ENCODE assay signal across 7 mouse cellular contexts in genomic region chr6:90656344-90656850, GRCm38 (mm10). TPM values are rescaled to one million over a fixed set of nuclear protein-coding genes. Genes with fewer than 3 reads are reported as not detected.
A peak's percentile ranks its signal among the peaks of the same experiment; 100 is the strongest.
DNase-seq lines count a peak whose midpoint lies in the region; ATAC-seq and TF ChIP-seq lines count a peak whose summit lies in the region.
"Not testable (repeated sequence)": the region's sequence is repeated elsewhere in the genome, so short reads cannot be mapped to it uniquely, and the experiment has no call there.

No protein-coding gene starts in this region.

- H3K27ac ChIP-seq in intestine, postnatal 0 days (ENCODE audit: low read depth, low read length); layer of hippocampus, adult 2 months; lung, postnatal 0 days (ENCODE audit: low read length); stomach, postnatal 0 days (replicated peaks): not testable (repeated sequence)

- not testable (repeated sequence) for TF ChIP-seq EP300 in lung, postnatal 0 days (IDR thresholded peaks at IDR 0.05); stomach, postnatal 0 days (optimal IDR thresholded peaks at IDR 0.05)

- ATAC-seq in intestine, postnatal 0 days; lung, postnatal 0 days; stomach, postnatal 0 days (ENCODE audit: low FRiP score, low TSS enrichment): not testable (repeated sequence)

- H3K9ac ChIP-seq in intestine, postnatal 0 days (ENCODE audit: low read depth, low read length); lung, postnatal 0 days (replicated peaks; ENCODE audit: low read depth); stomach, postnatal 0 days (ENCODE audit: low read length): not testable (repeated sequence)

- not testable (repeated sequence) for H3K4me3 ChIP-seq in intestine, postnatal 0 days (ENCODE audit: low read depth, low read length); layer of hippocampus, adult 2 months; lung, postnatal 0 days (ENCODE audit: low read depth, low read length); stomach, postnatal 0 days (ENCODE audit: low read depth, low read length)

- not testable (repeated sequence) for H3K36me3 ChIP-seq in intestine, postnatal 0 days (ENCODE audit: control insufficient read depth, insufficient read depth); lung, postnatal 0 days (ENCODE audit: insufficient read depth, low read length); stomach, postnatal 0 days (ENCODE audit: control insufficient read depth, insufficient read depth, low read length)

- not testable (repeated sequence) for H3K4me2 ChIP-seq in intestine, postnatal 0 days (replicated peaks; ENCODE audit: low read depth); lung, postnatal 0 days (replicated peaks; ENCODE audit: low read depth, low read length); stomach, postnatal 0 days (replicated peaks; ENCODE audit: low read depth)

- peak; percentile 35 for DNase-seq in CD4-positive, CD25-positive, alpha-beta regulatory T cell, adult 2 months (ENCODE audit: low read depth, low spot score)
- DNase-seq in adrenal gland, postnatal 10 days: peak; percentile 25
- DNase-seq in c-Kit-positive CD71-positive TER-119-positive erythroid progenitor cells, embryonic 14.5 days (ENCODE audit: low spot score): peak; percentile 36
- not testable (repeated sequence) for DNase-seq in layer of hippocampus, adult 2 months (ENCODE audit: low spot score in 2 of 2); lung, postnatal 0 days (ENCODE audit: low spot score); stomach, postnatal 0 days (ENCODE audit: low spot score)

- WGBS in intestine, postnatal 0 days: 79% methylated on average over 2 of the region's 2 CpGs
- WGBS in lung, postnatal 0 days: 72% methylated on average over 2 of the region's 2 CpGs
- 67% methylated on average over 2 of the region's 2 CpGs for WGBS in stomach, postnatal 0 days

- H3K9me3 ChIP-seq in intestine, postnatal 0 days (ENCODE audit: control insufficient read depth); lung, postnatal 0 days (ENCODE audit: low read length); stomach, postnatal 0 days (ENCODE audit: control insufficient read depth, low read length): not testable (repeated sequence)

- peak; percentile 42 for TF ChIP-seq CTCF in intestine, postnatal 0 days (IDR thresholded peaks at IDR 0.05; ENCODE audit: low read depth)
- TF ChIP-seq CTCF in layer of hippocampus, adult 2 months (conservative IDR thresholded peaks at IDR 0.05): peak; percentile 68
- peak; percentile 32 for TF ChIP-seq CTCF in lung, postnatal 0 days (IDR thresholded peaks at IDR 0.05)
- peak; percentile 52 for TF ChIP-seq CTCF in stomach, postnatal 0 days (IDR thresholded peaks at IDR 0.05; ENCODE audit: low read depth)

- not testable (repeated sequence) for H3K4me1 ChIP-seq in intestine, postnatal 0 days (replicated peaks; ENCODE audit: control insufficient read depth, insufficient read depth, low read length); lung, postnatal 0 days (ENCODE audit: insufficient read depth, low read depth, low read length); stomach, postnatal 0 days (replicated peaks; ENCODE audit: control insufficient read depth, insufficient read depth)

- H3K27me3 ChIP-seq in intestine, postnatal 0 days (replicated peaks; ENCODE audit: control insufficient read depth, insufficient read depth, low read length); lung, postnatal 0 days (replicated peaks; ENCODE audit: insufficient read depth, low read length); stomach, postnatal 0 days (ENCODE audit: control insufficient read depth, insufficient read depth, low read length): not testable (repeated sequence)

RNA-seq across cellular contexts. Expression of gene Slc41a3, which starts 51.9 kb away (rescaled TPM):
- total RNA-seq in adrenal gland, postnatal 10 days (2021): 10 to 100 TPM; 20.8 to 25.2 TPM
- polyA plus RNA-seq in intestine, postnatal 0 days (2015; fragmentation: Nextera tagmentation; extraction: Ambion mirVana): 8.8 and 10.0 TPM in 2 replicates
- 1 to 10 TPM; 4.0 to 4.1 TPM for total RNA-seq in layer of hippocampus, adult 2 months (2021)
- polyA plus RNA-seq in lung, postnatal 0 days (2015; fragmentation: Nextera tagmentation; extraction: Ambion mirVana): 9.7 and 10.8 TPM in 2 replicates
- 4.1 and 4.3 TPM in 2 replicates for polyA plus RNA-seq in stomach, postnatal 0 days (2015; fragmentation: Nextera tagmentation; extraction: Ambion mirVana)
